Mouse (Mus musculus): ENCODE data around the gene Akap5. TPM values are rescaled to one million over a fixed set of nuclear protein-coding genes. Genes with fewer than 3 reads are reported as not detected.
A peak's percentile ranks its signal among the peaks of the same experiment; 100 is the strongest.

Akap5 gene
- polyA plus RNA-seq, 1 experiment from 2014 or later, result 24.2 TPM

- DNase-seq (no peak), ATAC-seq (ENCODE audit: insufficient read depth) (no peak)
- Histone ChIP-seq H3K27ac (ENCODE audit: low read depth) (no peak overlapping the region), H3K4me2 (no peak overlapping the region), H3K9me3 (ENCODE audit: low read depth, low read length) (no peaks in the 10 kb centered on the region), H3K4me3 (ENCODE audit: low read depth, low read length) (no peak overlapping the region), H3K36me3 (ENCODE audit: insufficient read depth) (peaks cover 56% of the 10 kb centered on the region), H3K4me1 (ENCODE audit: insufficient read depth) (peaks cover 5% of the 10 kb centered on the region; the same call in 1 of the 2 replicates), H3K27me3 (ENCODE audit: insufficient read depth, low read length) (no peaks in the 10 kb centered on the region), H3K9ac (no peak overlapping the region)
- no peak for TF ChIP-seq CTCF (IDR thresholded peaks at IDR 0.05; ENCODE audit: low read depth)
- 88% methylated on average over 11 of the region's 11 CpGs for WGBS
These were observed 21.2 kb upstream of the Akap5 start for GRCm38 (mm10) chr12:76303474-76303873.

- Histone ChIP-seq H3K27me3 (ENCODE audit: insufficient read depth, low read length) (no peaks in the 10 kb centered on the region), H3K9ac (no peak overlapping the region), H3K4me1 (ENCODE audit: insufficient read depth) (peaks cover 5% of the 10 kb centered on the region; the same call in 1 of the 2 replicates), H3K4me3 (ENCODE audit: low read depth, low read length) (no peak overlapping the region), H3K27ac (ENCODE audit: low read depth) (no peak overlapping the region), H3K9me3 (ENCODE audit: low read depth, low read length) (no peaks in the 10 kb centered on the region), H3K4me2 (no peak overlapping the region), H3K36me3 (ENCODE audit: insufficient read depth) (peaks cover 52% of the 10 kb centered on the region)
- peak; percentile 45 for DNase-seq
- ATAC-seq (ENCODE audit: insufficient read depth), result no peak
- WGBS, result 77% methylated on average over 4 of the region's 4 CpGs
- TF ChIP-seq CTCF (IDR thresholded peaks at IDR 0.05; ENCODE audit: low read depth), result no peak
These were observed 20.5 kb upstream of the Akap5 start for GRCm38 (mm10) chr12:76304199-76304598.

DNA sequence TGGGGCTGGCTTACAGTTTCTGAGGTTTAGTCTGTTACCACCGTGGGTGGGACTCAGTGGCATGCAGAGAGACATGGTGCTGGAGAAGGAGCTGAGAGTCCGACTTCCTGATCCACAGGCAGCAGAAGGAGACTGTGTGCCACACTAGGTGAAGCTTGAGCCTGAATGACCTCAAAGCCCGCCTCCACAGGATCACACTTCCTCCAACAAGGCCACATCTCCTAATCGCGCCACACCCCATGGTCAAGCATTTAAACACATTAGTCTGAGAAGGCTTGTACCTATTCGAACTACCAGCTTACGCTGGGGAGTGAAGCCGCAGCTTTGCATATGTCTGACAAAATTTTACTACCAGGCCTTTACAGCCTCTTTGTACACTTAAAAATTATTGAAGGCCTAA lies 19.6 kb upstream of the Akap5 start:
- H3K4me2 ChIP-seq, result no peak overlapping the region
- ATAC-seq (ENCODE audit: insufficient read depth) (no peak), DNase-seq (no peak)
- H3K27ac ChIP-seq (ENCODE audit: low read depth), result no peak overlapping the region
- no peak overlapping the region for H3K9ac ChIP-seq
- H3K36me3 ChIP-seq (ENCODE audit: insufficient read depth), result peaks cover 45% of the 10 kb centered on the region
- no peak overlapping the region for H3K4me3 ChIP-seq (ENCODE audit: low read depth, low read length)
- TF ChIP-seq CTCF (IDR thresholded peaks at IDR 0.05; ENCODE audit: low read depth), result no peak
- H3K9me3 ChIP-seq (ENCODE audit: low read depth, low read length), result no peaks in the 10 kb centered on the region
- no peaks in the 10 kb centered on the region for H3K27me3 ChIP-seq (ENCODE audit: insufficient read depth, low read length)
- peaks cover 5% of the 10 kb centered on the region; the same call in 1 of the 2 replicates for H3K4me1 ChIP-seq (ENCODE audit: insufficient read depth)
- WGBS, result 88% methylated on average over 8 of the region's 8 CpGs

- no peak for TF ChIP-seq CTCF (IDR thresholded peaks at IDR 0.05; ENCODE audit: low read depth)
- ATAC-seq (ENCODE audit: insufficient read depth), result peak; percentile 65
- H3K9ac ChIP-seq, result no peak overlapping the region
- H3K4me3 ChIP-seq (ENCODE audit: low read depth, low read length), result no peak overlapping the region
- H3K36me3 ChIP-seq (ENCODE audit: insufficient read depth), result peaks cover 54% of the 10 kb centered on the region
- peaks cover 5% of the 10 kb centered on the region; the same call in 1 of the 2 replicates for H3K4me1 ChIP-seq (ENCODE audit: insufficient read depth)
- peak overlapping the region; percentile 75 for H3K27ac ChIP-seq (ENCODE audit: low read depth)
- peak; percentile 59 for DNase-seq
- H3K4me2 ChIP-seq, result no peak overlapping the region
- WGBS, result 77% methylated on average over 9 of the region's 9 CpGs
- H3K9me3 ChIP-seq (ENCODE audit: low read depth, low read length), result no peaks in the 10 kb centered on the region
- H3K27me3 ChIP-seq (ENCODE audit: insufficient read depth, low read length), result no peaks in the 10 kb centered on the region
These were observed 17.7 kb upstream of the Akap5 start for GRCm38 (mm10) chr12:76306852-76307561.

- no peak overlapping the region for H3K9ac ChIP-seq
- no peak overlapping the region for H3K4me2 ChIP-seq
- ATAC-seq (ENCODE audit: insufficient read depth) (peak; percentile 64), DNase-seq (peak; percentile 73)
- peak overlapping the region; percentile 75 for H3K27ac ChIP-seq (ENCODE audit: low read depth)
- peaks cover 5% of the 10 kb centered on the region; the same call in 1 of the 2 replicates for H3K4me1 ChIP-seq (ENCODE audit: insufficient read depth)
- H3K27me3 ChIP-seq (ENCODE audit: insufficient read depth, low read length), result no peaks in the 10 kb centered on the region
- H3K4me3 ChIP-seq (ENCODE audit: low read depth, low read length), result no peak overlapping the region
- no peak for TF ChIP-seq CTCF (IDR thresholded peaks at IDR 0.05; ENCODE audit: low read depth)
- peaks cover 58% of the 10 kb centered on the region for H3K36me3 ChIP-seq (ENCODE audit: insufficient read depth)
- H3K9me3 ChIP-seq (ENCODE audit: low read depth, low read length), result no peaks in the 10 kb centered on the region
- 31% methylated on average over 9 of the region's 9 CpGs for WGBS
These were observed 16.7 kb upstream of the Akap5 start for GRCm38 (mm10) chr12:76307964-76308363.

DNA sequence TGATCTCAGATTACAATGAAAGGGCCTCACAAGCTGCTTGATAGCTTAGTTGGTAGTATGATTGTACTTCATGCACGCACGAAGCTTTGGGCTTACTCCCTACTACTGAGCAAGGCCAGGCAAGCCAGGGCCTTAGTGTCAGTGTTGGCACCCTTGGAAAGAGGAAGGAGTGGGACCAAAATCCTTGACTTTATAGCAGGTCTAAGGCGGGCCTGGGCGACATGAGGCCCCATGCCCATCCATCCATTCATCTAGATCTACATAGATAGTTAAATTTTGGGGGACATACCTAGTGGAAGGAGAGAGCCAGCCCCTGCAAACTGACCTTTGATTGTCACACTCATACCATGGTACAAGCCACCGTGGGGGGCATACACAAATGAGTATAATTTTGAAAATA lies 16.3 kb upstream of the Akap5 start:
- ATAC-seq (ENCODE audit: insufficient read depth) (no peak), DNase-seq (no peak)
- peaks cover 5% of the 10 kb centered on the region; the same call in 1 of the 2 replicates for H3K4me1 ChIP-seq (ENCODE audit: insufficient read depth)
- no peak overlapping the region for H3K4me3 ChIP-seq (ENCODE audit: low read depth, low read length)
- H3K27me3 ChIP-seq (ENCODE audit: insufficient read depth, low read length), result no peaks in the 10 kb centered on the region
- no peak overlapping the region for H3K4me2 ChIP-seq
- H3K36me3 ChIP-seq (ENCODE audit: insufficient read depth), result peaks cover 57% of the 10 kb centered on the region
- no peak overlapping the region for H3K9ac ChIP-seq
- TF ChIP-seq CTCF (IDR thresholded peaks at IDR 0.05; ENCODE audit: low read depth), result no peak
- peak overlapping the region; percentile 75 for H3K27ac ChIP-seq (ENCODE audit: low read depth)
- no peaks in the 10 kb centered on the region for H3K9me3 ChIP-seq (ENCODE audit: low read depth, low read length)
- 82% methylated on average over 5 of the region's 5 CpGs for WGBS

GRCm38 (mm10) chr12:76310007-76310406 lies 14.7 kb upstream of the Akap5 start:
- TF ChIP-seq CTCF (IDR thresholded peaks at IDR 0.05; ENCODE audit: low read depth), result no peak
- no peak overlapping the region for H3K4me3 ChIP-seq (ENCODE audit: low read depth, low read length)
- H3K4me1 ChIP-seq (ENCODE audit: insufficient read depth), result peaks cover 5% of the 10 kb centered on the region; the same call in 1 of the 2 replicates
- no peak overlapping the region for H3K4me2 ChIP-seq
- no peak for ATAC-seq (ENCODE audit: insufficient read depth)
- no peaks in the 10 kb centered on the region for H3K27me3 ChIP-seq (ENCODE audit: insufficient read depth, low read length)
- whole genome bisulfite sequencing, result 73% methylated on average over 6 of the region's 6 CpGs
- H3K36me3 ChIP-seq (ENCODE audit: insufficient read depth), result peaks cover 64% of the 10 kb centered on the region
- DNase-seq, result peak; percentile 35
- no peaks in the 10 kb centered on the region for H3K9me3 ChIP-seq (ENCODE audit: low read depth, low read length)
- no peak overlapping the region for H3K27ac ChIP-seq (ENCODE audit: low read depth)
- H3K9ac ChIP-seq, result no peak overlapping the region
